Mouse (Mus musculus): ENCODE data around the gene Mapt. TPM values are rescaled to one million over a fixed set of nuclear protein-coding genes. Genes with fewer than 3 reads are reported as not detected.
"Not testable (repeated sequence)": the region's sequence is repeated elsewhere in the genome, so short reads cannot be mapped to it uniquely, and the experiment has no call there.

The Mapt gene
- polyA plus RNA-seq, 1 experiment from 2014 or later, result 14.7 TPM

DNA sequence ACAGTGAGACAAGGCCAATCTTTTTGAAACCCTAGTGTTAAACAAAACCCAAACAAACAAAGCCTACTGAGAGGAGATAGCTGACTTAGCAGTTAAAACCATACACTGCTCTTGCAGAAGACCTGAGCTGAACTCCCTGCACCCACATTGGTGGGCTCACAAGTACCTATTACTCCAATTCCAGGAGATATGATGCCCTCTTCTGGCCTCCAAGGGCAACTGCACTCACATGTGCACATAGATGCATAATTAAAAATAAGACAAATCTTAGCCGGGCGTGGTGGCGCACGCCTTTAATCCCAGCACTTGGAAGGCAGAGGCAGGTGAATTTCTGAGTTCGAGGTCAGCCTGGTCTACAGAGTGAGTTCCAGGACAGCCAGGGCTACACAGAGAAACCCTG, 17.1 kb upstream of the Mapt start:
- not testable (repeated sequence) for H3K27me3 ChIP-seq (replicated peaks; ENCODE audit: low read depth, poor library complexity, severe bottlenecking); H3K36me3 ChIP-seq (replicated peaks); H3K9me3 ChIP-seq; DNase-seq (ENCODE audit: low spot score); H3K4me3 ChIP-seq; H3K27ac ChIP-seq (replicated peaks); H3K4me1 ChIP-seq
- WGBS, result 97% methylated on average over 5 of the region's 5 CpGs

DNA sequence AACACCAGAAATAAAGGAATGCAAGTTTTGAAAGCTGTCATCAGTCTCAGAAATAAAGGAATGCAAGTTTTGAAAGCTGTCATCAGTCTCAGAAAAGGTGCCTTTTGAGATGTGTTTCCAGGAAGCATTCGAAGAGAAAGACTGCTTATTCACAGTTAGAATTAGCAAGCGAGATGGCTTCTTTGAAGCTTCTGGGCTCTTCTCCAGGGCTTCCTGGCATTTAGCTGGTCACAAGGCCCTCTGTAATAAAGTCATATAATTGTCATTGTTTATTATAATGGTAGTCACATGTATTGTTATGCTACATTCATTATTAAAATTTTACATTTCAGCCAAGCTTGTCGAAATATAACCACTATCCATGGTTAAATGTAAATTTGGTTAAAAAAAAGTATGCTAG, 13.1 kb upstream of the Mapt start:
- Histone ChIP-seq H3K4me1 (peaks cover 6% of the 10 kb centered on the region; the same call in 1 of the 2 replicates), H3K9me3 (no peaks in the 10 kb centered on the region), H3K27me3 (replicated peaks; ENCODE audit: low read depth, poor library complexity, severe bottlenecking) (no peaks in the 10 kb centered on the region), H3K4me3 (no peak overlapping the region), H3K27ac (replicated peaks) (no peak overlapping the region), H3K36me3 (replicated peaks) (no peaks in the 10 kb centered on the region)
- WGBS, result 81% methylated on average over 3 of the region's 3 CpGs
- no peak for DNase-seq (ENCODE audit: low spot score)

DNA sequence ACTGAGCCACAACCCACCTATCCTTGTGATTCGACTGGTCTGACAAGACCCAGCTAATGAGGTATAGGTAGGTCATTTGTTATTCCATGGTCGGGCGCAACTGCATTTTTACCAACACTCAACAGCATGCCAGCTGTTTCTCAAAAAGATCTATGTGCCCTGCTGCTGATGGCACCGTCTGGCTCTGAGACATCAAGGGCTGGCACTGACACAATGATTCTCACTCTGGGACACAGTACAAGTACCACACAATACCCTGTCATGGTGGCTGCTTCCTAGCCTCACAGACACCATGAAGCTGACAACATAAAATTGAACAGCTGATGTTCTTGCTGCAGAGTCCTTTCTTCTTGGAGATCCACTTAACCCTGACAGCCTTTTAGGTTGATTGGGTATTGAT, 10.9 kb upstream of the Mapt start:
- no peak for DNase-seq (ENCODE audit: low spot score)
- H3K9me3 ChIP-seq, result no peaks in the 10 kb centered on the region
- H3K36me3 ChIP-seq (replicated peaks), result no peaks in the 10 kb centered on the region
- 85% methylated on average over 4 of the region's 4 CpGs for WGBS
- no peaks in the 10 kb centered on the region for H3K27me3 ChIP-seq (replicated peaks; ENCODE audit: low read depth, poor library complexity, severe bottlenecking)
- H3K4me3 ChIP-seq, result no peak overlapping the region
- no peak overlapping the region for H3K27ac ChIP-seq (replicated peaks)
- 0 out of 2 replicates have a peak, but pooled peaks cover 4% of the 10 kb centered on the region for H3K4me1 ChIP-seq

DNA sequence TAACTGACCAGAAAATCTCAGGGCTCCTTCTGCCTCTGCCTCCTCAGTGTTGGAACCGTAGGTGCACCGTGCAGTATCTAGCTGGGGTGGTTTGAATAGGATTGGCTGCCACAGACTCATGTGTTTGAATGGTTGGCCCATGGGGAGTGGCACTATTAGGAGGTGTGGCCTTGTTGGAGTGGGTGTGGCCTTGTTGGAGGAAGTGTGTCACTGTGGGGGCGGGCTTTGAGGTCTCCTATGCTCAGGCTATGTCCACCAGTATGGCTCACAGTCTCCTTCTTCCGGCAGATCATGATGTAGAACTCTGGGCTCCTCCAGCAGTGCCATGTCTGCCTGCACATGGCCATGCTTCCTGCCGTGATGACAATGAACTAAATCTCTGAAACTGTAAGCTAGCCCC, 9.4 kb upstream of the Mapt start:
- H3K9me3 ChIP-seq, result no peaks in the 10 kb centered on the region
- 80% methylated on average over 5 of the region's 5 CpGs for WGBS
- H3K4me3 ChIP-seq, result no peak overlapping the region
- no peak overlapping the region for H3K27ac ChIP-seq (replicated peaks)
- DNase-seq (ENCODE audit: low spot score), result no peak
- H3K36me3 ChIP-seq (replicated peaks), result no peaks in the 10 kb centered on the region
- 0 out of 2 replicates have a peak, but pooled peaks cover 4% of the 10 kb centered on the region for H3K4me1 ChIP-seq
- no peaks in the 10 kb centered on the region for H3K27me3 ChIP-seq (replicated peaks; ENCODE audit: low read depth, poor library complexity, severe bottlenecking)

DNA sequence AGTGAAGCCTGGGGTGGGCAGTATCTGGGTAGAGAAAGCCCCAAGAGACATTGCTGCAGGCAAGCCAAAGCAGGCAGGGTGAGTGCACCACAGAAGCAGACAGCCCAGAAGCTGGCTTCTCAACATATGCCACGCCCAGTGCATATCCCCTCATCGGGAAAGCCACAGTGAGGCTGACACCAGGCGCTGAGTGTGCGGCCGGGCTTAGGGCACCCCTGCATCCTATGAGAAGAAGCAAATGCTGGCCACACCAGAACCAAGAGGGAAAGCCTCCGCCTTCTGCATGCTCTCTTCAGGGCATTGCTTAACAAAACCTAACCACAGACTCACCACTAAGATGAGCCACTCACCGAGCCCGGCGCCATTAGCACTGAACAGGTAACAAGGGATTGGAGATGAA, 7.9 kb upstream of the Mapt start:
- no peak for DNase-seq (ENCODE audit: low spot score)
- no peaks in the 10 kb centered on the region for H3K36me3 ChIP-seq (replicated peaks)
- no peak overlapping the region for H3K27ac ChIP-seq (replicated peaks)
- H3K4me3 ChIP-seq, result no peak overlapping the region
- 0 out of 2 replicates have a peak, but pooled peaks cover 3% of the 10 kb centered on the region for H3K27me3 ChIP-seq (replicated peaks; ENCODE audit: low read depth, poor library complexity, severe bottlenecking)
- H3K4me1 ChIP-seq, result no peaks in the 10 kb centered on the region
- no peaks in the 10 kb centered on the region for H3K9me3 ChIP-seq
- 88% methylated on average over 9 of the region's 9 CpGs for WGBS

DNA sequence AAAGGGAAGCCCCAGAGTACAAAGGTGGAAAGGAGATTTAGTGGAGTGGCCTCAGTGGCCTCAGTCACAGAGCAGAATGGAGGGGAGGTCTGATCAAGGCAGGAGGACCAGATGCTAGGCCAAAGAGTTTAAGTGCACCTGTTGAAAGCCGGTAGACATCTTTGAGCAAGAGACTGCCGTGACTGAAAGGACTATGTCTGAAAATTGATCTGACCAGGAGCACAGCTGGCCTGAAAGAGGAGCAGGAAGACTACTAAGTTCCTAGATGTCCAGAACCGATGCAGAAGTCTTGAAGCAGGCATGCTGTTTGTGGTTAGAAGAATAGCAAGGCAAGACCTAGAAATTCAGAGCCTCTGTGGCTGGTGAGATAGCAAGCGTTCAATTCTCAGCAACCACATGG, 1.8 kb upstream of the Mapt start:
- no peaks in the 10 kb centered on the region for H3K9me3 ChIP-seq
- 74% methylated on average over 4 of the region's 4 CpGs for WGBS
- no peak for DNase-seq (ENCODE audit: low spot score)
- no peak overlapping the region for H3K4me3 ChIP-seq
- no peaks in the 10 kb centered on the region for H3K36me3 ChIP-seq (replicated peaks)
- H3K4me1 ChIP-seq, result peaks cover 39% of the 10 kb centered on the region
- H3K27me3 ChIP-seq (replicated peaks; ENCODE audit: low read depth, poor library complexity, severe bottlenecking), result peaks cover 51% of the 10 kb centered on the region
- H3K27ac ChIP-seq (replicated peaks), result no peak overlapping the region

DNA sequence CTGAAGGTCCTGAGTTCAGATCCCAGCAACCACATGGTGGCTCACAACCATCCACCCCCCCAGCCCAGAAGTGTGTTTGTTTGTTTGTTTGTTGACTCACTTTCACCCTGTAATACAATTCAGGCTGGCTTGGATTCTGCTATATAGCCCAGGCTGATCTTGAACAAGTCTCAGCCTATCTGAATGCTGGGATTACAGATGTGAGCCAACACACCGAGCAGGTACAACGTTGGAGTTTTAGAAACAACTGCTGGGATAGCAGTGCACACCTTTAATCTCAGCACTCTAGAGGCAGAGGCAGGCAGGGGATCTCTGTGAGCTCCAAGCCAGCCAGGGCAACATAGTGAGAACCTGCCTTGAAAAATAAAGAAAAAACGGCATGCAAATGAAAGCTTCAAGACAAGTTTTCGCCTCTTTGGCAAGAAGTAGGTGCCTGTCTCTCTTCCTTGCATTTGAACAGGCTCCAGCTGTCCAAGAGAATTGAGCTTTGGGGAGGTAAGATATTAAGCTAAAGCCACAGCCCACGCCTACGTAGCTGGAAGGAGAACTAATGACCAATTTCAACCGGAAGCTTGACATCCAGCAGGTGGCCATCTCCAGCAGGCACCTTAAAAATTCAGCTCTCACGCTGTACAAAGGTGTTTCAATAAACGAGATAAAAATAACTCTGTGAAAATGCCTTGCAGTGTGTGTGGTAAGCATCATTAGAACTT, 968 bp upstream of the Mapt start:
- peak; percentile 27 for DNase-seq (ENCODE audit: low spot score)
- Histone ChIP-seq H3K27me3 (replicated peaks; ENCODE audit: low read depth, poor library complexity, severe bottlenecking) (peaks cover 59% of the 10 kb centered on the region), H3K9me3 (no peaks in the 10 kb centered on the region), H3K4me1 (peaks cover 47% of the 10 kb centered on the region), H3K4me3 (peak overlapping the region; percentile 68), H3K36me3 (replicated peaks) (no peaks in the 10 kb centered on the region), H3K27ac (replicated peaks) (peak overlapping the region; percentile 88; the same call in 1 of the 2 replicates)
- WGBS, result 12% methylated on average over 9 of the region's 9 CpGs

DNA sequence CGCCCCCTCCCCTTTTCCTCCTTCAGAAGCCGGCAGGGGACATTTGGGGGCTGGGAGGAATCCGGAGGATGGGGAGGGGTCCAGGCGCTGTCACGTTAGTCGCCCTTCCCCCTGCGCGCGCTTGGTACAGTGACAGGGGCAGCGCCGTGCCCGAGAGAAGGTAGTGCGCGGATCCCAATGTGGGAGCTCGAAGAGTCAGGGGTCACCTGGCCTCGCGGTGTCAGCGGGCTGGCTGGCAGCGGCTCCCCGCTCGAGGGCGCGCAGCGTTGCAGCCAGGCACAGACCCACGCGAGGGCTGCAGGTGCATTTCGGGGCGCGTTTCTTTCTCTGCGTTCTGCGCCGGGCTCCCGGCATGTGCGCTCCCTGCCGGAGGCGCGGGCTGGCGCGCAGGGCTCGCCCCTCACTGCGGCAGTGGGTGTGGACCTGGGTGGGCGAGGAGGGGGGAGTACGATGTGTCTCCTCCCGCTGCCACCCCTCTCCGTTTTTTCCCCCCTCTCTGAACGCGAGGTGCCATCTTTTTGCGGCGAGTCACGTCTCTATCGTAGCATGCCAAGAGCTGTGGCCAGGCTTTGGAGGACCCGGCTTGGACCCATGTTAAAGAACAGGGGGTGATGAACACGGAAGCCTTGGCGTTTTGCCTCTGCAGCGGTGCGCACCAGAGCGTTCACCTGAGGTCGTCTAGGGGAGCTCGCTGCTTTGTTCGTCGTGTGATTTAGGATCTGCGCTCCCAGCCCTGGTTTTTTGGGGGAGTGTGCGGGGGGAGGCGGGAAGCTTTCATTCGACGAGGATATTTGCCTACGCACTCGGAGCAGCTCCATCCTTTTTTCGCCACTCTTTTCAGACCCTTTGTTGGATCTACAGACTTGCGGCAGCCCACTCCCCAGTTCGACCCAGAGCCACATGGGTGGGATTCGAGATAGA, 1.2 kb downstream of the Mapt start:
- no peaks in the 10 kb centered on the region for H3K9me3 ChIP-seq
- under 1% methylated on average over 72 of the region's 72 CpGs for WGBS
- peak; percentile 57 for DNase-seq (ENCODE audit: low spot score)
- peaks cover 81% of the 10 kb centered on the region for H3K27me3 ChIP-seq (replicated peaks; ENCODE audit: low read depth, poor library complexity, severe bottlenecking)
- H3K4me1 ChIP-seq, result peaks cover 63% of the 10 kb centered on the region
- H3K36me3 ChIP-seq (replicated peaks), result no peaks in the 10 kb centered on the region
- no peak overlapping the region for H3K27ac ChIP-seq (replicated peaks)
- peak overlapping the region; percentile 68 for H3K4me3 ChIP-seq

DNA sequence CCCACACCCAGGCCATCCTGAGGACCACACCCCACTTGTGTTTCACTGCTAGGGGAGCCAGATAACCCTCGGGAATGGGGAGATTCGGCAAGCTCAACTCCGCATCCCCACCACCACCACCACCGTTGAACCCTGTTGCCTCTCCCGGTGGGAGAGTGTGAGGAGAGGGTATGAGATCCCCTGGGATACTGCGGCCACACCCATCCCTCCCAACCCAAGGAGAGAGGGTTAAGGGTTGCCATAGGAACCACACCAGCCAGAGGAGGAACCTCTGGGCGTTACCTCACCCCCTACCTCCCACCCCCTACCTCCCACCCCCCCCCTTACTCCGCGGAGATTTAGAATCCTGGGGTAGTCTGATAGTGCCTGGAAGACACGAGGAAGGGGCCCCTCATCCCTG, 1.9 kb downstream of the Mapt start:
- no peak for DNase-seq (ENCODE audit: low spot score)
- H3K9me3 ChIP-seq, result no peaks in the 10 kb centered on the region
- no peak overlapping the region for H3K27ac ChIP-seq (replicated peaks)
- H3K4me3 ChIP-seq, result peak overlapping the region; percentile 68
- peaks cover 84% of the 10 kb centered on the region for H3K27me3 ChIP-seq (replicated peaks; ENCODE audit: low read depth, poor library complexity, severe bottlenecking)
- 2% methylated on average over 10 of the region's 10 CpGs for WGBS
- H3K4me1 ChIP-seq, result peaks cover 65% of the 10 kb centered on the region
- no peaks in the 10 kb centered on the region for H3K36me3 ChIP-seq (replicated peaks)

DNA sequence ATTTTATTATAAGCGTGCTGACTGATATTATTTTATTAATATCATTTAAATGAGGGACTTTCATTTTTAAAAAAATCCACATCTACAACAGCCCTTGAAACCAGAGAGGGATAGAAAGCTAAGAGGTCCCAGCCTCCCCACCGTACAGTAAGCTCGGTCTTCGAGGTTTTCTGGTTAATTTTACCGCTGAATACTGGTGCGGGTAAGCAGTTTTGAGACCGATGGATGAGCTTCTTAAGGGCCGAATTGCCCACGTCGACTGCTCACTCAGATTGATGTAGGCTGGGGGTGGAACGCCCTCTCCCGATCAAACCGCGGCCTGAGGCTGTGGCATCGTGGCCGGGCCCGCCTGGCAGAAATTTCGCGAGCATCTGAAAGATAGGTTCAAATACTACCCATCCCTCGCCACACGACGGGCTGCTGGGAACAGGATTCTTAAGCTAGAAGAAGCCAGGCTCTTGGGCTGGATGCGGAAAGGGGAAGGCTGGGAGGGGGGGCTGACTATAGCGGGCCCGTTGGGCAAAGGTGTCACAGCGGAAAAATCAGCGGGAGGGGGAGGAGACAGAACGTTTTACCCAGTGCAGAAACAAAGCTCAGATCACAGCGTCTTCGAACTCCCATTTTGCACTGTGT, 2.5 kb downstream of the Mapt start:
- H3K27me3 ChIP-seq (replicated peaks; ENCODE audit: low read depth, poor library complexity, severe bottlenecking), result peaks cover 80% of the 10 kb centered on the region
- WGBS, result 1% methylated on average over 30 of the region's 30 CpGs
- H3K27ac ChIP-seq (replicated peaks), result no peak overlapping the region
- H3K4me3 ChIP-seq, result peak overlapping the region; percentile 16
- no peaks in the 10 kb centered on the region for H3K36me3 ChIP-seq (replicated peaks)
- H3K9me3 ChIP-seq, result no peaks in the 10 kb centered on the region
- peak; percentile 38 for DNase-seq (ENCODE audit: low spot score)
- H3K4me1 ChIP-seq, result peaks cover 65% of the 10 kb centered on the region

DNA sequence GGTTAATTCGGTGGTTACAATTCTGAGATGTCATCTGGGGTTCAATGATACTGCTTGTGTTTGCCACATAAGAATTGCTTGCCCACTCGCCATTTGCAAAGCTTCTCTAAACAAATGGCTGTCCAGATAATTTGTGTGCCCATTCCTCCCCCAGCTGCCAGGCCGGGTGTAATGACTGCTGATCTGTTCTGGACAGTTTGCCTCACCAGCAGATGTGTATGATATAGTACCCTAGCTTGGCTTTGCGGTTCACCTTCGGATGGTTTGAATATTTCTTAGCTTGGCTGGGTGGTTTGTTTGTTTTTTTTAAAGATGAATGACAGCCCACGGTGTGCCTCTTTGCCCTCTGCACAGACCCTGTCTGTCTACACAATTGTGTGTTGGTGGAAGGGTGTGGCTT, 3.5 kb downstream of the Mapt start:
- no peak overlapping the region for H3K27ac ChIP-seq (replicated peaks)
- H3K9me3 ChIP-seq, result no peaks in the 10 kb centered on the region
- DNase-seq (ENCODE audit: low spot score), result peak; percentile 13
- 34% methylated on average over 6 of the region's 6 CpGs for whole genome bisulfite sequencing
- H3K4me3 ChIP-seq, result no peak overlapping the region
- H3K36me3 ChIP-seq (replicated peaks), result no peaks in the 10 kb centered on the region
- peaks cover 72% of the 10 kb centered on the region for H3K27me3 ChIP-seq (replicated peaks; ENCODE audit: low read depth, poor library complexity, severe bottlenecking)
- H3K4me1 ChIP-seq, result peaks cover 65% of the 10 kb centered on the region

DNA sequence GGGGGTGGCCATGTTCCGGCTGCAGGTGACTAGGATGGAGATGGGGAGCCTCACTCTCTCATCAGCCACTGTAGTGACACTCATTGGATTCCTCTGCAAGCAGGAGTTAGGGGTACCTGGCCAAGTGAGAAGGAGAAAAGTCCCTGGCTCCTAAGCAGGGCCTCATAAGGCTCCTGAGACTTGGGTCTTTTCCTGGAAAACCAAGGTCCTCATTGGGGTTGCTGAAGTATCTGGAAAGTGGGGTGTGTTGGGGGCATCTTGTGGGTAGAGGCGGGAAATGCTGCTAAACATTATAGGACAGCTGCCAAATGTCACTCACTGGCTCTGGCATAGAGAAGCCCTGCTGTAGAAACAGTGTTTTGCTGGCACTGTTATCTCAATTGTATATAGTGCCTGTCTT, 4.7 kb downstream of the Mapt start:
- 77% methylated on average over 2 of the region's 2 CpGs for WGBS
- Histone ChIP-seq H3K27me3 (replicated peaks; ENCODE audit: low read depth, poor library complexity, severe bottlenecking) (peaks cover 66% of the 10 kb centered on the region), H3K4me1 (peaks cover 59% of the 10 kb centered on the region)

More for the DNA sequence above, 4.7 kb downstream of the Mapt start:
- Histone ChIP-seq H3K36me3 (replicated peaks) (no peaks in the 10 kb centered on the region), H3K27ac (replicated peaks) (no peak overlapping the region), H3K9me3 (no peaks in the 10 kb centered on the region), H3K4me3 (no peak overlapping the region)
- DNase-seq (ENCODE audit: low spot score), result no peak
